Mouse (Mus musculus) spleen, postnatal 36 days (tissue): ENCODE measurements at regions not wholly inside any gene's neighbourhood (a gene's known extent, or its start where the extent isn't known, plus 50 kb on each side); places are given as distances from the start of the nearest gene placed in this dataset.

Experiments used
- DNase-seq, 2 experiments: peaks; one replicate each; pipeline ENCODE4 v3.0.0; 2022; ENCODE audit warnings: low spot score in 2 of 2, mixed read lengths in 1 of 2

DNA sequence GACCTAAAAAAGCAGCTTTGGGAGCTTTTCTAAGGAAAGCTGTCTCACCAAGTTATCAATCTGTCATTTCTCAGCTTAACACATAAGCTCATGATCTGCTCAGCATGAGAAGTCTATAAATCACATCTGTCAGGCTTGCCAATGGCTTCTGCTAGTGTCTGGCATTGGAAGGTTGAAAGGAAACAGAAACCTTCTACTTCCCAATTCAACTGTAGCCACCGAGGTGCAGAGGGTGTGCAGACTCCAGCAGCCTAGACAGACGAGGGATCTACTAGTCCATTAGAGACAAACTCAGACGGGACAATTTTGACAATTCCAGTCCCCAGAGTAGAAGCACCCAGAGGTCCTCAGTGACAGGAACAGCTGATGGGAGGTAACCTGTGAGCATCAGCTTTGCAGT is 103.0 kb downstream of the Nab1 start:
- DNase-seq: no peak

DNA sequence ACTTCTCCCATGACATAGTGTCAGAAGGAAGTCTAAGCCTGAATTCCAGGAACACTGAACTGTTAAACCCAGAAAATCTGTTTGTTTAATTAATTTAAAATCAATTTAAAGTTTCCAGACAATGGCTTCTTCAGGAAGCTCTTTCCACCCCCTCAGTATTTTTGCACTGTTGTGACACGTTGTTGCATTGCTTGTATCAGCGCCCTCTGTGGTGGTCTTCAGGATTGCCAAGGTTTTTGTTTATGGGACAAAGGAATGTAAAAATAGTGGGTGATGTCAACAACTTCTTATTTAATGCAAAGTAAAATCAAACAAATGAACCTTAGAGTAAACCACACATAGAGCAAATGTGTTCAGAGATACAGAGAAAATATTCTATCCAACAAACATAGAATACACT is 107.5 kb downstream of the Nab1 start:
- no peak for DNase-seq

DNA sequence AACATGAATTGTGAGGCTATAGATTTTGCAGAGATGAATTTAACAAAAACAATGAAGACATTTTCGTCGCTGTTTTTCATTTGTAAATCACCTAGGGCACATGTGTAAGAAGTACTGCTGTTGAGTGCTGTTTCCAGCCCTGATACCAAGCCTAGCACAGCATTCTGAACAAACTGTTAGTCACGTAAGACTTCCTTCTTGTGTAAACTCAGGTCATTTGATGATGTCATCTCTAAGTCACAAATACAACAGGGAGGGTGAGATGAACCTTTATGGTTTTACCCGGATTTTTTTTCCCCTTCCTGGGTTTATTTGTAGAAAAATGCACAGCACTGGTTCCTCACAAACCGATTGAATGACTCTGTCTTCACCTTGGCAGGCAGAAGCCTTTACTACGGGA is 111.6 kb downstream of the Nab1 start:
- DNase-seq: no peak

DNA sequence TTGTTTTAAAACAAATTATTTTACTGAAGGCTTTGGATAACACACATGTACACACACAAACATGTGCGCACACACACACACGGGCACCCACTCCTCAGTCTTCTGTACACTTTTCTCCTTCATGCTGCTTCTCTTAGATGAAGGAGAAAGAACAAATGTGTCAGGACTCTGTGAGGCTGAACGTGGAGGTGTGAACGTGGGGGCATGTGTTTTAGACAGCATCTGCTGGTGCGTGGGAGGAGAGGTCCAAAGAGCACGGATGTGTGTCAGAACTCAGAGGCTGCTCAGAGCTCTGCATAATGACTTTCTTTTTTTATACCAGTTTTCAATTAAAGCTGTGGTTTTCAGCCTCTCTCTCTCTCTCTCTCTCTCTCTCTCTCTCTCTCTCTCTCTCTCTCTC is 112.4 kb downstream of the Nab1 start:
- peak; percentile 13 to 18 for DNase-seq

DNA sequence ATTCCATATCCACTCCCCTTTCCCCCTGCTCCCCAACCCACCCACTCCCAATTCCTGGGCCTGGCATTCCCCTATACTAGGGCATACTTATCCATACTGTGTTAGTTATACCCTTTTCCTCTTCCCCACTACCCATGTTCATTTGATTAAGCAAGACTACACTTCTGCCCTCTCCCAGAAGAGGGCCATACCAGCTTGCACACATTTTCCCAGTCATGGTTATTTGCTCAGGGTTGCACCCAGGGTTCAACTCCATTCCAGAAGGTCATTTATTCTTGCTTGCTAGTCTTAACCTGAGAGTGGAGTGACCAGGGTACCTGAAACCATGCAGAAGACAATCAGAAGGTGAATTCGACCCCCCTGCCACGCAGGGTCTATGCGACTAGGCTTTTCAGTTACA is 113.4 kb downstream of the Nab1 start:
- DNase-seq: peak in 1 of 2 experiments; percentile 3

DNA sequence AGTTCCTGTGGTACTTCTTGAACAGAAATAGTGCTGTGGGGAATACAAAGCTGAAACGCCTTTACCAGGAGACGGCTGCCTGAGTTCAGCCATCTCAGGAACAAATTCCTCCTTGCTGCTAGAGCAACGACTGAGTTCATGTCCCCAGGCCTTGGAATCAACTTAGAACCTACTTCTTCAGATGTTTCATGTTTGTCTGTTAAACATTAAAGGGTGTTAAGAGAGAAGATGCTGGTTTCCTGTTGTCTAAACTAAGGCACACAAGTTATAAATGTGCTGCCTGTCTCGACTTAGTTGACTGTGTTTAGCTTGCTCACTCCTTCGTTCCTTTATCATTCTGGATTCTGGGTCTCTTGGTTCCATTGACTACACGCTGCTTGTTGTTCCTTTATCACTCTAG is 125.2 kb downstream of the Nab1 start:
- no peak for DNase-seq

DNA sequence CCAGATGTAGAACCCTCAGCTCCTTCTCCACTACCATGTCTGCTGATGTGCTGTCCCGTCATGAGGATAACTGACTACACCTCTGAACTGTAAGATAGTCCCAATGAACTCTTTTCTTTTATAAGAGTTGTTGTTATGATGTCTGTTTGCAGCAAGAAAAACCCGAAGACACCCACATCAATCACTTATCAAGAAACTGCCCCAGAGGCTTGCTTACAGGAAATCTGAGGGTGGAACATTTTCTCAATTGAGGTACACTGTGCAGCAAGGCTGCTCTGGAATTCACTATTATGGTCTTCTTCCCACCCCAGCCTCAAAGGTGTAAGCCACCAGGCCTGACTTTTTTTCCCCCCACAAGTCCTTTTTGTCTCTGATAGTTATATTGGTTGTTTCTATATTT is 125.8 kb downstream of the Nab1 start:
- no peak for DNase-seq

DNA sequence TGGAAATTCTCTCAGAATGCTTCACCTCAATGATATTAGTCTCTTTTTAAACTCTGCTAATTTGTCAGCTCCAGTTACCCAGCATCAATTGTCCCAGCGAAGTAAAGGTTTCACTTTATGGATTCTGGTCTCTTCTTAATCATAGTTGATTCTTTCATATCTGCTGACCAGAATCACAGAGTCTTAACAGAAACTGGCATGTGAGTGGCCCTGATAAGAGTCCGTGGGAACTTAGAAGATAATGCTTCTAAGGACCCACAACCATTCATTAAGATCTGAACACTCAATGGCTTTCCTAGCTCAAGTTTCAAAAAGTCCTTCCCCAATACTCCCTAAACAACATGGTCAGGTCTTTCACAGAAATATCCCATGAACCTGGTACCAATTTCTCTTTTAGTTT is 126.7 kb downstream of the Nab1 start:
- no peak for DNase-seq

DNA sequence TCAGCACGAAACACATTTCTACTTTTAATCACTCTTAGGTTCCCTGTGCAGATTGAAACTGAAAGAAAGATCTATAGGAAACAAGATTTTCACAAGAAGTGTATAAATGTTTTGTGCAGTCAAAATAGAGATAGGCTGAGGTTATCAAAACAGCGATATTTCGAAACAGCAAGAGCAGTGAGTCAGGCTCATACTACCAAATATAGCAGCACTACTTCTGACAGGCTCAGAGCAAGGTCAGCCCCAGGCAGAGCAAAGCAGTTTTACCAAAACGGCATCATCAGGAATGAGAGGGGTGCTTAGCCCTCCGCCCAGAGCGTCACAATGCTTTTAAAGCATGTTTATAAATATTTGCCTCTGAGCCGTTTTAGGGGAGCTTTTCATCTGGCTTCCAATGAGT is 133.4 kb upstream of the Gls start:
- no peak for DNase-seq

DNA sequence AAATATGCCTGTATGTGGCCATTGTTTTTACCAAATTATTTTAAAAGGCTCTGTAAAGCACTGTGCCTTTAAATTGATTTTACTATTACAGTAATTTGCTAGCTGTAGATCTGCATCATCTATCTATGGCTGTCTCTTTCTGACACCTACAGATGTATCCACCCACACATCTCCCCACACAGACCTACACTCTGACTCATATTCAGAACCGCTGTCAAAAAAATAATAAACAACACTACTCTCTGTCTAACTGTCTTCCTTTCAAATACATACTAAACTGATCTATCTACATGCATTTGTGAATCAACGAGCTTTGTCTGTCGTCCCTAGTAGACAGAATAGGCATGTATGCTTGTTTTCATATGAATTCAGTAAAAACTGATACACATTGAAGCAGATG is 130.6 kb upstream of the Gls start:
- DNase-seq: no peak

DNA sequence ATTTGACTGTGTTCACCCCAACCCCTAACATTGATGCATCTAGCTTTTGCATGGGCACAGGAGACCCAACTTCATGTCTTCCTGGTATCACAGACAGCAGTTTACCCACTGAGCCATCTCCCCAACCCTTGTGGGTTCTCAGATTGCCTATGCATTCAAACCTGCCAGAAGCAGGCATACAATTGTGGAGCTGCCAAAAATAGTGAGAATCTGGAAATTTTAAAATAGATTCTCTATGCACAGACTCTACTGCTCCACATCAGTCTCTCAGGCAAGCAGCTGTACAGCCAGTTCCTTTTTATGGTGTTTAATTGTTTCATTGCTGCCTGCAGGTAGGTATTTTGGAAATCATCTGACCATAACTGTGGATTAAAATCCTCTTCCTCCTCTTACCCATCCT is 129.9 kb upstream of the Gls start:
- no peak for DNase-seq

DNA sequence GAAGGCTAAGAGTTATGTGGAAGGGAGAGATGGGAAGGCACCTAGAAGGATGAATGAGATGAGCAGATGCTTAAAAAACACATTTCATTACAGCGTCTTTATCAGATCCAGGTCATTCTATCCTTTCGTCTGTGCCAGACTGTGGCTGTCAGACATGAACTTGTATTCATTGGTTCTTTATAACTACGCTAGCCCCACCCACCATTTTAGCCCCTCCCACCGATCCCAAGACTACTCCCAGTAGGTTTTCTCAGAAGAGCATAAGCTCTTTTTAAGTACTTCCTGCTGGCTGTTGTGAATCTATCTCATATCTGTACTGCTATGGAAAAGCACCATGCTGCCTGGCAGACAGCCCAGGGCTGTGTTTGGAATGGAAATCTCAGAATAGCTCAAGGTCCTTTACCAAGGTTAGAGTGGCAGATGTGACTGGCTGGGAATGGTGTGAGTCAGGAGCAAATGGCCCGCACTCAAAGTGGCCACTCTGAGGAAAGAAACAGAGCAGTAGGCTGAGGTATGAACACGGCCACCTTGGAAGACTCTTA is 121.1 kb upstream of the Gls start:
- DNase-seq: peak; percentile 2 to 11

DNA sequence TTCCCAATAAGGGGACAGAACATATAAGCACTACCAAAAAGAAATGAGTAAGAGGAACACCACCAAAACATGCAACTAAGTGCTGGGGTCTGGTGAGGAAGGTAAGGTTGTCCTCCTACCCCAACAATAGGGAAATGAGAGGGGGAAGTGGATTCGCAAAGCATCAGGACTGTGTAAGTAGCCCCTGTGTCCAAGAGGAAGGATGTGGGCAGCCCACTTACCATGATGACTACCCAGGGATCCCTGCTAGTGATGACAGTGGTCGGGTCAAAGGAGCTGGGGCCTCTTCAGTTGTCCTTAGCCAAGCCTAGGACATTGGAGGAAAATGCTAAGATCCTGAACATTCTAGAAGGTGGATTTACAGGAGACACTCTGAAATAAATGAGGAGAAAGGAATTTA is 109.1 kb upstream of the Gls start:
- DNase-seq: no peak

DNA sequence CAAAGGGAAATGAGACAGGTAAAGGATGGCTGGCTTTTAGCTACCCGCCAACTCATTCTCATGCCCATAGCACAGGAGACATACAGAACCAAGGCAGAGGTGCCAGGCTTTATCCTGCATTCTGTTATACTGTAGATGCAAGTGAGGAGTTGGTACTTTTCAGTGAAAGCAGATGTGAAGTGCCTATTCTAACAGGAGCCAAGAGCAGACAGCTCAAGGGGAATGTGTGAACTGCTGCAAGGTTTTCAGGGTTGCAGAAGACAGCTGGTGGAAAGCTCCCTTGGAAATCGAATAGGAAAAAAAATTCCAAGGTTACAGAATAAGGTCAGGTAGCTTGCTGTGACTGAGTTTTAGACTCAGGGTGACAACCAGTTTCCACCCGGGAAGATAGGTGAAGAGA is 105.7 kb upstream of the Gls start:
- DNase-seq: no peak

DNA sequence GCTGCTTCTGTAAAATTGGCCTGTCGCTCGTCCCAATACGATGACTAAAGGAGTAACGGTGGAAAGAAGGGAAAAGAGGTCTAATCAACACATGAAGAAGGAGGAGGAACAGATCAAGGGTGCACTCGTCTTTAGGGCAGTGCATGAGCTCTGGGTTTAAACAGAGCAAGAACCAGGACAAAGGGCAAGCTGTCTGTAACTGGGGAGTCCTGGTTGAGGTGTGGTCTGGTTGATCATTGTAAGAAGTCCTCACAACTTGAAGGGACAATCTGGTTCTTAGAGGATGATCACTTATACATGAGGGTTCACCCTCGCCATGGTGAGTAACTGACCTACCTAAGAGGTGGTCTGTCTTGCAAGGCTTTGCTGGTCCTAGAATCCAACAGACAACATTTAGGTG is 105.2 kb upstream of the Gls start:
- no peak for DNase-seq

DNA sequence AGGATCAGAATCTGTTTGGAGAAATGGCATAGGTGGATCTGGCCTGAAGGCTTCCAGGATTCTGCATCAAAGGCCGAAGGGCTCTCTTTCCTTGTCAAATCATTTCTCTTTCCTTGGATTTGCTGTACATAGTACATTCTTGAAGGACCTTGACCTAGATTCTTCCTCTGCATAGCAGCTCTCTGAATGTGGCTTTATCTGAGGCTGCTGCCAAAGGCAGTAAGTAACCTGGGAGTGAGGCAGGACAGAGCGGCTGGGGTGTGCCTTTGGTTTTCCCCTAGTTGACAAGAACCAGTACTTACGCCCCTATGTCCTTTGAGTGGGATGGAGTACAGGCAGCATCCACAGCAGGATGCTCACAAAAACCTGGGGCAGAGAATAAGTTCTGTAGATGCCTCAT is 103.7 kb upstream of the Gls start:
- DNase-seq: no peak

DNA sequence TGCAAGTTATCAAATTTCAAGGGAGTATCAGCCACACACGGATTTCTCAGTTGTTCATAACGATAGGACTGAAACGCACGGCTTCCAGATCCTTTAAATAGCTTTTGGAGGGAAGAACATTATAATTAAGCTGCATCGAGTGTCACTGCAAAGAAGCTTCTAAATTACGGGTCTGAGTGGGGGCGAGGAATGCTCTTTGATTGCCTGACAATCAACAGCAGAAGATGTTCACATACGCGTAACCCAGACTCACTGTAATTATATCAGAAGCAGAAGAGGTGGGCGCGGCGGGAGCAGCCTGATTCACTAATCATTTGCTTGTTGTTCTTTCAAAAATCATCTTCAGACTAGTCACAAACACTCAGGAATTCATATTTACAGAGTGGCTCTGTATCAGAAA is 99.0 kb upstream of the Gls start:
- DNase-seq: no peak

DNA sequence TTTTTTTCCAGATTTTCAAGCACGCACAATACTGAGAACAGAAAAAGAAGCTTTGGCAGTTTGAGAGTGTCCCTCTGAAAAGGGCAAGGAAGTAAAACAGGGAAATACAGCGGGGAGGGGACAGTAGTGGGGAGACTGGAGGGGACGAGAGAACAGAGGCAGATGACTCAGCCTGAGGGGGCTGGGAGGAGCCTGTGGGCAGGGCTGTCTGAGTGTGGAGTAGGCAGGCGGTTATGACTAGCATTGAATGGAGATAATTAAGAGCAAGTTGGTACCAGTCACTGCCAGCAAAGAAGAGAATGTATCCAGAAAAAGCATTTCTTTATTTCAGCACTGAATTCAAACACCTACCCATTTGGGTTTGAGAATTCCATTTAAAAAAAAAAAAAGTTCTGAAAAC is 98.4 kb upstream of the Gls start:
- DNase-seq: peak; percentile 7 to 10

DNA sequence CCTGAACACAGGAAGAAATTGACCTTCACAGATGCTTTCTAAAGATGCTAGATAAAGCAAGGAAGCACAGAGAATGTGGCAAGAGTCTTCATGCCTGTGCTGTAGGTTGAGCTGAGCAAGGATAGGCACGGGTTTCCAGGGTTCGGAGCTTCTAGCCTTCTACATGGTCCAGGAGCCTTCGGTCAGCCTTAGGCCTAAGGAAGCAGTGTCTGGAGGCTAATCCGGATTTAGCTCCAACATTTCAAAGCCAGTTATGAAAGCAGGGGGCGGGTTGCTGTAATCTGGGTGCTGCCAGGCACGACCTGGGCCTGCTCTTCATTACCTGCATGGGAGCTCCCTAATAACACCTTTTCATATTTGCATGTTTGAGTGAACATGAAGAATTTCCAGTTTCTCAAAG is 97.5 kb upstream of the Gls start:
- DNase-seq: no peak

DNA sequence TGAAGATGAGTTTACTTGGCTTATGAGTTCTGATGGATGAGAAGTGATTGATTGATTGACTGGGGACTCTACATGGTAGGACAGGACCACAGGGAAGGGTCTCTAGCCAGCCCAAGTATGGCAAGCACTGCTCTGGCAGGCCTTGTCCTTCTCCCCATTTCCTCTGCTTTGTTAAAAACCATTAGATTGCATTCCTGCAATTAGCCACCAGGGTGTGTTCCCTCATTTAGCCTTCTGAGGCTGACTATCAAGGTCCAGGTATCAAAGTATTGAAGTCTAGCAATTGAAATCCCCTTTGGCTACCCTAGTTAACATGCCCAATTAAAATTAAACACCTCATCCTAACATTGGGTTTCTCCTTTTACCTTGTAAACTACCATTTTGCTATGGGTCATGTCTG is 95.5 kb upstream of the Gls start:
- DNase-seq: no peak

DNA sequence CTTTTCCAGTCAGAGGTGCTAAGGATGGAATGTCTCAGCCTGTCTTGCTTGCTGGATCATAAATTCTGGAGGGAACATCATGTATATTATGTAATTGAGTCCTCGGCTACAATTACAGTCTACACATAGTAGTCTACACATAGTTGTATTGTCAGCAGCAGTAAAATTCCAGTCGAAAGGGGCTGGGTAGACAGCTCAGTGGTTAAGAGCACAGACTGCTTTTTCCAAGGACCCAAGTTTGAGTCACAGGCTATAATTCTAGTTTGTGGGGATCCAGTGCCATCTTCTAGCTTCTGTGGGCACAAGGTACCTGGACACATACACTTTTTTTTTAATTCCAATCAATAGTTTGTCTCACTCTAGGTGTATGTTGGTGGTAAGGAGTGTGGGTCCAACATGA is 91.3 kb upstream of the Gls start:
- no peak for DNase-seq

DNA sequence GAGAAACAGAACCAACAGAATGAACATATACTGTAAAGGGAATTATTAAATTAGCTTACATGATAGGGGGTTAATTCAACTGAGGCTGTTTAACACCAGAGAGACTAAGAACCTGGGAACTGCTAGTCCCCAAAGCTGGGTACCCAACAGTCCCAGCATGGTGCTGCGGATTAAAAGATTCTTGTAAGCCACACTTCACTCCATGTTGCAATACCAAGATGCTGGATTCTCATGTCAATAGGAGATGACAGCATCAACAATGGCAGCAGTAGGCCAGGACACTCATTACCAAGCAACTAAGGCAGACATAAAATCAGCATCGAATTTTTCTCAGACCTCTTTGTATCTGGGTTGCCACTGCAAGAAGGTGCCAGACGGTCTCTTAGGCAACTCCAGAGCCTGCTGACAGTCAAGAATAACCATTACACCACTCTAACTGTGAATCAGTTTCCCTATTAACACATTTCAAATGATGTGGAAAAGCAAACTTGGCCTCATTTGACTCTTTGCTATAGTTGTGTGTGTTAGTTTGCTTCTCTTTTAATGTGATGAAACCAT is 79.1 kb upstream of the Gls start:
- no peak for DNase-seq

DNA sequence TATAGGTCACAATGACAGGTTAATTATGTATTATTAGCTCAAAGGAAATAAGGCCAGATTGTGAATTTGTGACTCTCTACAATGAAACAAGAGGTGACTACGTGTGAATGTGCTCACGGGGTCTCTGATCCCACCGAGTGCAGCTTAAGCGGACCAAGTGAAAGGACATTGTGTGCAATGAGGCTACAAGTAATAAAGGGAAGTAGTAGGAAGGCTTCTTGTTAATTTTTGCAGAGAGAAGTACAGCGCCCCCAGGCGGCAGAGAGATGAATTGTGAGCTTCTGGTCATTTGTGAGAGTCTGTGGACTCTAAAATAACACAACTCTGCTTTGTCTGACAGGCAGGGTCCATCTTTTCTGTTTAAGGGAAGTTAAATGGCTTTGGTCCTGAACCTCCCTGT is 73.9 kb upstream of the Gls start:
- peak in 1 of 2 experiments; percentile 38 for DNase-seq
